Mouse (Mus musculus) midbrain, embryonic 13.5 days (tissue): Measurements from ENCODE around the gene Chrna4. TPM values are rescaled to one million over a fixed set of nuclear protein-coding genes. Genes with fewer than 3 reads are reported as not detected.

Source experiments
- ATAC-seq: fragments of 200-750 bp; cut with Nextera tagmentation; 2 replicates; pipeline ENCODE4 v1.8.0; 2017; ENCODE audit warnings: mild to moderate bottlenecking, moderate TSS enrichment, moderate library complexity
- H3K27ac ChIP-seq: fragments of 300-500 bp; sonication (generic); 2 replicates; pipeline ENCODE4 v1.5.1; 2015; ENCODE audit warnings: inconsistent platforms, mild to moderate bottlenecking, moderate library complexity
- H3K27me3 ChIP-seq: fragments of 300-500 bp; sonication (generic); 2 replicates; pipeline ENCODE4 v1.6.1; 2015; ENCODE audit warnings: mild to moderate bottlenecking, inconsistent platforms
- H3K36me3 ChIP-seq: fragments of 300-500 bp; sonication (generic); 2 replicates; pipeline ENCODE4 v1.6.1; 2015; ENCODE audit warnings: mild to moderate bottlenecking, inconsistent platforms
- H3K4me1 ChIP-seq: fragments of 300-500 bp; sonication (generic); replicated peaks from 2 replicates; pipeline ENCODE4 v1.6.1; 2015; ENCODE audit warnings: inconsistent platforms
- H3K4me2 ChIP-seq: fragments of 300-500 bp; sonication (generic); replicated peaks from 2 replicates; pipeline ENCODE4 v1.6.1; 2015; ENCODE audit warnings: moderate library complexity, mild to moderate bottlenecking, inconsistent platforms
- H3K4me3 ChIP-seq: fragments of 300-500 bp; sonication (generic); replicated peaks from 2 replicates; pipeline ENCODE4 v1.5.1; 2015; ENCODE audit warnings: mild to moderate bottlenecking, inconsistent platforms
- H3K9ac ChIP-seq: fragments of 300-500 bp; sonication (generic); replicated peaks from 2 replicates; pipeline ENCODE4 v1.6.1; 2015; ENCODE audit warnings: mild to moderate bottlenecking, inconsistent platforms
- H3K9me3 ChIP-seq: fragments of 300-500 bp; sonication (generic); 2 replicates; pipeline ENCODE4 v1.6.1; 2016; ENCODE audit warnings: mild to moderate bottlenecking, inconsistent platforms
- WGBS: fragments of 180-500 bp; shearing (Covaris S2); methylation state at CpG from one replicate; pipeline ENCODE4 v1.1.7; 2015; 5-methylcytosine and 5-hydroxymethylcytosine counted together
- polyA plus RNA-seq: library from polyadenylated mRNA; unstranded; fragments of >200 nt; fragmentation: Nextera tagmentation; extraction: Ambion mirVana; gene quantifications from 2 replicates; pipeline ENCODE4 v1.2.1, GENCODE M21; 2015

Gene Chrna4
- 44.1 and 52.7 TPM in 2 replicates for polyA plus RNA-seq

- H3K9me3 ChIP-seq, result no peaks in the 10 kb centered on the region
- 0 out of 2 replicates have a peak within 1 kb of the TSS, but pooled peaks have one; percentile 3 for H3K4me2 ChIP-seq
- 46% methylated on average over 3 of the region's 3 CpGs for WGBS
- H3K4me1 ChIP-seq, result peaks cover 48% of the 10 kb centered on the region
- peak within 1 kb of the TSS; percentile 45 for H3K9ac ChIP-seq
- no peaks in the 10 kb centered on the region for H3K36me3 ChIP-seq
- H3K27ac ChIP-seq, result peak within 1 kb of the TSS; percentile 84
- H3K4me3 ChIP-seq, result no peak within 1 kb of the TSS
- no peak for ATAC-seq
- H3K27me3 ChIP-seq, result peaks cover 8% of the 10 kb centered on the region
These were observed at the start of gene Chrna4 for GRCm38 (mm10) chr2:181043437-181043836. Gene Chrna4 (minus strand): TSS chr2:181043546.

GRCm38 (mm10) chr2:181090123-181090522 lies 46.8 kb upstream of the Chrna4 start:
- ATAC-seq, result no peak
- H3K27ac ChIP-seq, result no peak overlapping the region
- H3K9ac ChIP-seq, result no peak overlapping the region
- H3K27me3 ChIP-seq, result no peaks in the 10 kb centered on the region
- H3K36me3 ChIP-seq, result peaks cover 31% of the 10 kb centered on the region
- WGBS, result 81% methylated on average over 3 of the region's 3 CpGs
- H3K4me3 ChIP-seq, result no peak overlapping the region
- no peaks in the 10 kb centered on the region for H3K9me3 ChIP-seq
- H3K4me2 ChIP-seq, result no peak overlapping the region
- H3K4me1 ChIP-seq, result no peaks in the 10 kb centered on the region

GRCm38 (mm10) chr2:181084997-181085396 lies 41.7 kb upstream of the Chrna4 start:
- no peaks in the 10 kb centered on the region for H3K27me3 ChIP-seq
- no peak overlapping the region for H3K9ac ChIP-seq
- H3K4me1 ChIP-seq, result no peaks in the 10 kb centered on the region
- WGBS, result 70% methylated on average over 8 of the region's 8 CpGs
- no peak for ATAC-seq
- H3K36me3 ChIP-seq, result peaks cover 71% of the 10 kb centered on the region
- no peaks in the 10 kb centered on the region for H3K9me3 ChIP-seq
- no peak overlapping the region for H3K4me3 ChIP-seq
- no peak overlapping the region for H3K4me2 ChIP-seq
- H3K27ac ChIP-seq, result no peak overlapping the region

GRCm38 (mm10) chr2:181083945-181084344 lies 40.6 kb upstream of the Chrna4 start:
- ATAC-seq, result no peak
- 64% methylated on average over 4 of the region's 4 CpGs for WGBS
- H3K9ac ChIP-seq, result no peak overlapping the region
- no peaks in the 10 kb centered on the region for H3K4me1 ChIP-seq
- no peak overlapping the region for H3K27ac ChIP-seq
- H3K36me3 ChIP-seq, result peaks cover 75% of the 10 kb centered on the region
- H3K9me3 ChIP-seq, result no peaks in the 10 kb centered on the region
- no peak overlapping the region for H3K4me2 ChIP-seq
- no peak overlapping the region for H3K4me3 ChIP-seq
- H3K27me3 ChIP-seq, result no peaks in the 10 kb centered on the region

- no peak for ATAC-seq
- Histone ChIP-seq H3K36me3 (peaks cover 50% of the 10 kb centered on the region), H3K4me3 (no peak overlapping the region), H3K27me3 (0 out of 2 replicates have a peak, but pooled peaks cover under 1% of the 10 kb centered on the region), H3K4me1 (no peaks in the 10 kb centered on the region), H3K9ac (no peak overlapping the region), H3K27ac (no peak overlapping the region), H3K4me2 (no peak overlapping the region), H3K9me3 (no peaks in the 10 kb centered on the region)
- 63% methylated on average over 5 of the region's 5 CpGs for WGBS
These were observed 37.5 kb upstream of the Chrna4 start for GRCm38 (mm10) chr2:181080886-181081285.

DNA sequence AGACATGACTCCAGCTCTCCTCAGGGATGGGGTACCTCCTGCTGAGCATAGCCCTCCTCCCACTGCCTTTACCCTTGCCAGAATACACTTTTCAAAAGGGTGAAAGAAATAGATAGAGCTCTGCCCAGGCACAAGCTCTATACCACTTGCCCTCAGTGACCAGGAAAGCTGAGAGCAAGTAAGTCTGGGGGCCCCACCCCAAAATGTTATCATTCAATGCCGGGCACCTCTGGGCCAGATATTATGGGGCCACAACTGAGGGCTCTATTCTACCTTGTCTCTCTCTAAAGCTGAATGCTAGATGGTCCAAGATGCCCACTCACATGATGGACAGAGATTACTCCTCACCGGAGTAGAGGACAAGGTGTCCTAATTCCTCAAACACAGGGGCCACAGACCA lies 36.2 kb upstream of the Chrna4 start:
- H3K9me3 ChIP-seq, result no peaks in the 10 kb centered on the region
- no peak overlapping the region for H3K9ac ChIP-seq
- H3K4me2 ChIP-seq, result no peak overlapping the region
- peaks cover 39% of the 10 kb centered on the region for H3K36me3 ChIP-seq
- 0 out of 2 replicates have a peak, but pooled peaks cover 2% of the 10 kb centered on the region for H3K27me3 ChIP-seq
- ATAC-seq, result no peak
- no peak overlapping the region for H3K4me3 ChIP-seq
- H3K27ac ChIP-seq, result no peak overlapping the region
- 85% methylated on average over 2 of the region's 2 CpGs for WGBS
- no peaks in the 10 kb centered on the region for H3K4me1 ChIP-seq

- Histone ChIP-seq H3K9me3 (no peaks in the 10 kb centered on the region), H3K4me3 (no peak overlapping the region), H3K9ac (no peak overlapping the region), H3K27ac (no peak overlapping the region), H3K36me3 (peaks cover 37% of the 10 kb centered on the region), H3K4me2 (no peak overlapping the region), H3K27me3 (0 out of 2 replicates have a peak, but pooled peaks cover 2% of the 10 kb centered on the region), H3K4me1 (no peaks in the 10 kb centered on the region)
- 90% methylated on average over 2 of the region's 2 CpGs for WGBS
- no peak for ATAC-seq
These were observed 35.6 kb upstream of the Chrna4 start for GRCm38 (mm10) chr2:181078908-181079307.

DNA sequence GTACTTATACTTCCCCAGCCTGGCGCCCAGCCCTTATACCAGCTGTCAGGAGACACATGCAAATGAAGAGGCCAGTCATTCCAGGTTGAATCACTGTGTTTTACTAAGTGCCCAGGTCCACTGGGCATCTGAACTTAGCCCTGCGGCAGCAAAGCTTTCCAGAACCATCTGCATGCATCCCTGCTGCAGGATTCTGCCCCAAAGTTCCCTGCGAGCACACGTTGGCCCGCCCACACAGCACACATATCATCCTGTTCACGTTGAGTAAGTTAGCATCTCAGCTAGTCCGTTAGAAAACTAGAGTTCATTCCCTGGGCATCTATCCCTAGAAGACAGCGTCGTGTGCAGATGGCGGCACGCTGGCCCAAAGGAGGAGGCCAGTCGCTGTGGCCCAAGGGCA lies 32.2 kb upstream of the Chrna4 start:
- Histone ChIP-seq H3K36me3 (peaks cover 8% of the 10 kb centered on the region), H3K4me1 (no peaks in the 10 kb centered on the region), H3K4me3 (no peak overlapping the region), H3K9ac (no peak overlapping the region), H3K27ac (no peak overlapping the region), H3K4me2 (no peak overlapping the region), H3K9me3 (no peaks in the 10 kb centered on the region), H3K27me3 (0 out of 2 replicates have a peak, but pooled peaks cover 2% of the 10 kb centered on the region)
- 85% methylated on average over 12 of the region's 12 CpGs for WGBS
- ATAC-seq, result no peak

DNA sequence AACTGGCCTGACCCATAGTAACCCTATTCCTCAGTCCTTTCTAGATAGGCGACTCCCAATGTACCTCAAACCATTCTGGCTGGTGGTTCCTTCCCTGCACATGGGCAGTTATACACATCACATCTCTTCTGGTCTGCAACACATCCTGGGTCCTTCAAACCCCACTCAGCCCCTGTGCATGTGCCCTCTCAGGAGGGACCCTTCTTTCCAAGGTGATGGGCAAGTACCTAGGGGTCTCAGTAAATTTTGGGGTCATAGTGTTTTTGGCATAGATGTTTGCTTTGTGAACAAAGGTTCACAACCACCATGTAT lies 29.0 kb upstream of the Chrna4 start:
- H3K27me3 ChIP-seq, result 0 out of 2 replicates have a peak, but pooled peaks cover 2% of the 10 kb centered on the region
- no peaks in the 10 kb centered on the region for H3K9me3 ChIP-seq
- H3K27ac ChIP-seq, result no peak overlapping the region
- no peaks in the 10 kb centered on the region for H3K4me1 ChIP-seq
- no peak overlapping the region for H3K4me2 ChIP-seq
- peak; percentile 63 for ATAC-seq
- no peaks in the 10 kb centered on the region for H3K36me3 ChIP-seq
- WGBS, result 4% methylated on average over 1 of the region's 1 CpGs
- H3K4me3 ChIP-seq, result no peak overlapping the region
- H3K9ac ChIP-seq, result no peak overlapping the region

- Histone ChIP-seq H3K36me3 (no peaks in the 10 kb centered on the region), H3K27me3 (0 out of 2 replicates have a peak, but pooled peaks cover 2% of the 10 kb centered on the region), H3K4me3 (no peak overlapping the region), H3K4me1 (no peaks in the 10 kb centered on the region), H3K4me2 (no peak overlapping the region), H3K9me3 (no peaks in the 10 kb centered on the region), H3K9ac (no peak overlapping the region), H3K27ac (no peak overlapping the region)
- WGBS, result 59% methylated on average over 7 of the region's 7 CpGs
- peak; percentile 79 for ATAC-seq
These were observed 28.5 kb upstream of the Chrna4 start for GRCm38 (mm10) chr2:181071706-181072402.

- Histone ChIP-seq H3K4me3 (no peak overlapping the region), H3K9ac (no peak overlapping the region), H3K9me3 (no peaks in the 10 kb centered on the region), H3K4me1 (no peaks in the 10 kb centered on the region), H3K4me2 (no peak overlapping the region), H3K36me3 (no peaks in the 10 kb centered on the region), H3K27ac (no peak overlapping the region), H3K27me3 (no peaks in the 10 kb centered on the region)
- ATAC-seq, result no peak
- WGBS, result 71% methylated on average over 7 of the region's 7 CpGs
These were observed 26.8 kb upstream of the Chrna4 start for GRCm38 (mm10) chr2:181070136-181070535.

DNA sequence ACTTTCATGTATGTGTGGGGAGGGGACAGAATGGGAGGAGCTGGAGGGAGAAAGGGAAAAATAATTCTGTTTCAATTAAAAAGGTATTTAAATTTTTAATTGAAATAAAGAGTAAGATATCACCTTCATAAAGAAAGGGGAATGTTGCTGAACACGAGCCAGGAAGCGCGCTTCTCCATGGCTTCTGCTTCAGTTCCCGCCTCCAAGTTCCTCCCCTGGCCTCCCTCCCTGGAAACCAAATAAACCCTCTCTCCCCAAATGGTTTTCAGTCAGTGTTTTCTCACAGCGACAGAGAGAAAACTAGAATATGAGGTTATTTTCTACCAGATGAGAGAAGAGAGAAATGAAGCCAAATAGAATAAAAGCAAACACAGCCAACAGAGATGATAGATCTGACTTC lies 25.2 kb upstream of the Chrna4 start:
- Histone ChIP-seq H3K4me2 (no peak overlapping the region), H3K9ac (no peak overlapping the region), H3K4me1 (no peaks in the 10 kb centered on the region), H3K27me3 (no peaks in the 10 kb centered on the region), H3K36me3 (no peaks in the 10 kb centered on the region), H3K27ac (no peak overlapping the region), H3K9me3 (no peaks in the 10 kb centered on the region), H3K4me3 (no peak overlapping the region)
- 75% methylated on average over 5 of the region's 5 CpGs for WGBS
- ATAC-seq, result no peak

DNA sequence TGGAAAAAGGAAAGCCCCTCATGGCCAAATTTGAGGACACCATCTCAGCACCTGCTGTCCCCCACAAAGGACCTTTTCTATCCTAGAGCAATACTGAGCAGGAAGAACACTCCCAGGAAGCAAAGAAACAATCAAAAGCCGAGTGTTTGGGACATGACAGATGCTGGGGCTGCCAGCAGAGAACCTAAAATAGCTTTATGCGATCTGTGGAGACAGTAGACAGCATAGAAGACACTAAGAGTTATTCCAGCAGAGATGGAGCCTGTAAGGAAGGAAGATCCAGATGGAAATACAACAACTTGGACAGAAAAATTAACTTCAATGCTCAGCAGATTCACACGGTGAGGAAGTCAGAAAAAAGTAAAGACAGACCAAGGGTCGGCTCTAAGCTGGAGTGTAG lies 22.5 kb upstream of the Chrna4 start:
- H3K4me3 ChIP-seq, result no peak overlapping the region
- no peaks in the 10 kb centered on the region for H3K4me1 ChIP-seq
- H3K27me3 ChIP-seq, result no peaks in the 10 kb centered on the region
- H3K9ac ChIP-seq, result no peak overlapping the region
- ATAC-seq, result no peak
- H3K4me2 ChIP-seq, result no peak overlapping the region
- WGBS, result 60% methylated on average over 4 of the region's 4 CpGs
- H3K27ac ChIP-seq, result no peak overlapping the region
- H3K9me3 ChIP-seq, result no peaks in the 10 kb centered on the region
- H3K36me3 ChIP-seq, result no peaks in the 10 kb centered on the region
